Mouse (Mus musculus): ENCODE data around the gene Fut11. TPM values are rescaled to one million over a fixed set of nuclear protein-coding genes. Genes with fewer than 3 reads are reported as not detected.

Fut11 gene
- total RNA-seq, 2 experiments from 2014 or later: 18.5 to 19.7 TPM

DNA sequence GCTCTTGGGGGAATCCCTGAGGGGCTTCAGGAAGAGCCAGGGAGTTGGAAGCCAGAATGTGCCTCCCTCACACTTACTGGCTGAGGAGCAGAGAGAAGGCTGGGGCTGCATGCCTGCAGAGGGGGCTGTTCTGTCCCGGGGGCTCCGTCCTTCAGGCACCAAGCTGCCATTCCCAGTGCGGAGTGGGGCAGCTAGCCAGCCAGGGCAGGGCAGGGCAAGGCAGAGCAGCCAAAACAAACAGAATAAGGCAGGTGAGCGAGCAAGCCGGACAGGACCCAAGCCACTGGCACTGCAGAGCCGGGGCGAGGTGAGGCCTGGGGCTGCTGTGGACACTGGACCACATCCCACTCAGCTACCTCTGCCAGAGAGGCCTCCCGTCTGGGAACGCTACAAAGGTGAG is 46.5 kb downstream of the Fut11 start:
- intact Hi-C loops (cut with DNase I): no loop called here

DNA sequence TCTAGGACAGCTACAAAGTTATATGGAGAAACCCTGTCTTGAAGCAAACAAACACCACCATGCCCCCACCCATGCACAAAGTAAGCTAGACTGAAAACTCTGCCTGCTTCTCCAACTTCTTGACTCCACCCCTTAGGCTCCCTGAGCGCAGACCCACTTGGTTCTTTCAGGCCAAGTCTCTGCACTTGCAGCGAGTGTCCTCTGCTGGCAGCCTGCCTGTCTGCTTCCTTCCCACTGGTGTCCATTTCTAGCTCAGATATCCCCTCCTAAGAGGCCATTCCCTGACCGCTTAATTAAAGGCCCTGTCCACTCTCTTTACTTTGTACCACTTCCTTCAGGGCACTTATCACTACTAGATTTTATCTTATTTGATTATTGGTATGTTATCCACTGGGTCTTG is 48.8 kb downstream of the Fut11 start:
- intact Hi-C loops (cut with DNase I): no loop called here
- no peak for DNase-seq (ENCODE audit: low spot score in 2 of 2)

More for the DNA sequence above, 46.5 kb downstream of the Fut11 start:
- DNase-seq (ENCODE audit: low spot score in 2 of 2): no peak

DNA sequence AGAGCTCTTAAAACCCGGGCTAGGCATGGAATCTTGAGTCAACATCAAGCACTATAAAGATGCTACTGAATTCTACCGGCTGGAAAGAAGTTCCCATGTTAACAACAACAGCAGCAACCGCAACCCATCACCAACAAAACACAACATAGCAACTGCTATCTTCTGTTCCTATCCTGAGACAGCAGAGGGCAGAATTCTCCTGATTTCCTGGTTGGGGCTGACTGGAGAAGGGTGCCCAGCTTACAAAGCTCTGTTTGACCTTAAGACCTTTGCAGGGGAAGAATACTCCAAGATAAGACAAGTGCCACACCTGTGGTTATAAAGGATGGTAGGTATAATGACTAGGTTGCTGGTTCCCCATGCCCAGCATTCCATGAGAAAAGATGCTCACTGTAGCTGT is 52.2 kb downstream of the Fut11 start:
- intact Hi-C loops (cut with DNase I): no loop called here
- no peak for DNase-seq (ENCODE audit: low spot score in 2 of 2)

DNA sequence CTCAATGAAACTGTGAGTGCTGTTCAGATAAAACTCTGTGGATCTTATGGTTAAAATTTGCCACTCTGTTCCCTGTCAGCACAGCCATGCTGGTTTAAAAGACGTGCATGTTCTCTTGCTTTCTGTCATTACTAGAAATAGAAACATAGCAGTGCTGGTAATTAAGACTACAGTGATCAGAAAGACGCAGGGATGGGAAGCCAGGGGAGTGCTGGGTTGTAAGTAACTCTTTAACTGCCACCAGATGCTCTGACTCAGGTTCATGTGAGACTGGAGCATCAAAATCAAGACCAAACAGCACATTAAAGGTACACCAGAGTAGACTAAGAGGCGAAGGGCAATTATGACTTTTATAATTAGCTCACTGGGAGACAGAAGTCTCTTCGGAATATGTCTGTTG is 53.6 kb downstream of the Fut11 start:
- intact Hi-C loops (cut with DNase I): no loop called here

DNA sequence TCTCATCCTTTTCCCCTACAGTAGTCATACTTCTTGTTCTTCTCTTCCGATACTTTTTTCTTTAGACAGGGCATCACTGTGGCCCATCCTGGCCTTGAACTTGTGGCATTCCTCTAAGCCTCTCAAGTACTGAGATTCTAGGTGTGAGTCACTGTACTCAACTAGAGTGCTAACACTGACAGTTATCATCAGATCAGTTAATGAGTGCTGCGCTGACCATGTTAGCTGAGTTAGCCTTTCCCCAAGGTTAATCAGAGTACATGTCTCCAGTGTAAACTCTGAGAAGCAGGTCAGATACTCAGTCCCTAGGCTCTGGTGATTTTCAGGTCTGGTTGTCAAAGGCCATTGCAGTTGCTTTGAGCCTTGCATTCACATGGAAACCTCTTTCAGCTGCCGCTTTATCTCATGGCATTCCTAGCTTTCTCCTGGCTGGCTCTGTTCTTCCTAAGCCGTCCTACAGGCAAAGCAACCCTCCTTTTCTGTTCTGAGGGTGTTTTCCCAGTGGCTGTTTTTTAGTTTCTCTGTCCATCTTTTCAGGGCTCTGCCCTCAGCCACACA is 54.8 kb downstream of the Fut11 start:
- intact Hi-C loops (cut with DNase I): no loop called here
- no peak for DNase-seq (ENCODE audit: low spot score in 2 of 2)

More for the DNA sequence above, 53.6 kb downstream of the Fut11 start:
- DNase-seq (ENCODE audit: low spot score in 2 of 2): no peak

DNA sequence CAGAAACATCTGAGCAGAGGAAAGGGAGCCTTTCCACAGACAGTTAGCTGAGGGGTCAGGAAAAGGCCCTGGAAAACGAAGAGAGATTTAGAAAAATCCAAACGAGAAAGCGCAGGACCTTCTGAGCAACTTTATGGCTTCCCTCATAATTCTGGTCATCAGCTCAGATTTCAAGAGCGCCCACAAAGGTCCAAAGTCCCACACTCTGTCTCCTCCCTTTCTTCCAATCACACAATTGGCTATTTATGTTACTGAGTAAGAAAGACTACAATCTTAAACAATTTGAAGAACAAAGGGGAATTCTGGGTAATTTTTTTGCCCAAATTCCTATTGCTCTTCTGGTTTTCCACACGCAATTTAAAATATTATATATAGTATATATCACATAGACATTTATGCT is 55.7 kb downstream of the Fut11 start:
- intact Hi-C loops (cut with DNase I): no loop called here
- no peak for DNase-seq (ENCODE audit: low spot score in 2 of 2)

Small RNAs within 50 kb of the gene (microRNA-seq; reads per million reads assigned to microRNA genes)
- gene Mir6946: 0.74 to 2.7 reads per million in 2 experiments

Other genes starting within 250 kb of the Fut11 start
- gene Cfap70, start 242.7 kb upstream of the Fut11 start, total RNA-seq (2021): 1 to 10 TPM; 1.1 to 1.7 TPM
- 10 to 100 TPM; 57.5 to 58.2 TPM for gene Anxa7, start 214.8 kb upstream of the Fut11 start, total RNA-seq (2021)
- 1 to 10 TPM in 1 of 2 experiments, under 1 TPM in 1; 0.89 to 1.1 TPM for gene Mss51, start 198.1 kb upstream of the Fut11 start, total RNA-seq (2021)
- gene Ppp3cb, start 148.4 kb upstream of the Fut11 start, total RNA-seq (2021): 100 to 1,000 TPM; 297 to 305 TPM
- gene Usp54, start 53.9 kb upstream of the Fut11 start, total RNA-seq (2021): 10 to 100 TPM; 38.5 to 46.7 TPM
- gene Myoz1, start 38.4 kb upstream of the Fut11 start, total RNA-seq (2021): not detected
- gene Synpo2l, start 26.6 kb upstream of the Fut11 start, total RNA-seq (2021): under 1 TPM; 0.23 to 0.28 TPM
- 100 to 1,000 TPM; 110 to 113 TPM for gene Sec24c, start 20.7 kb upstream of the Fut11 start, total RNA-seq (2021)
- 10 to 100 TPM; 45.9 to 51.8 TPM for gene Chchd1, start 8.0 kb downstream of the Fut11 start, total RNA-seq (2021)
- gene Zswim8, start 12.6 kb downstream of the Fut11 start, total RNA-seq (2021): 100 to 1,000 TPM; 152 to 155 TPM
- 10 to 100 TPM; 14.9 to 17.4 TPM for gene Ndst2, start 39.6 kb downstream of the Fut11 start, total RNA-seq (2021)
- gene Camk2g, start 99.1 kb downstream of the Fut11 start, total RNA-seq (2021): 100 to 1,000 TPM; 292 to 312 TPM
- gene Plau, start 141.7 kb downstream of the Fut11 start, total RNA-seq (2021): 1 to 10 TPM; 5.9 to 7.8 TPM
- gene Vcl, start 234.4 kb downstream of the Fut11 start, total RNA-seq (2021): 10 to 100 TPM; 24.0 to 24.7 TPM

Measured in left cerebral cortex, postnatal 25 days (tissue).